Mouse (Mus musculus) right cerebral cortex, postnatal 14 days (tissue): ENCODE measurements at regions not wholly inside any gene's neighbourhood (a gene's known extent, or its start where the extent isn't known, plus 50 kb on each side); places are given as distances from the start of the nearest gene placed in this dataset.

Source experiments
- DNase-seq: peaks from one replicate; pipeline ENCODE4 v3.0.0; 2022

- no peak for DNase-seq
These were observed 112.7 kb upstream of the Thy1 start for GRCm38 (mm10) chr9:43930476-43930875.

- DNase-seq = no peak
These were observed 109.0 kb upstream of the Thy1 start for GRCm38 (mm10) chr9:43934012-43934690.

- DNase-seq = no peak
These were observed 108.5 kb upstream of the Thy1 start for GRCm38 (mm10) chr9:43934691-43935064.

- DNase-seq = no peak
These were observed 103.8 kb upstream of the Thy1 start for GRCm38 (mm10) chr9:43939336-43939735.

GRCm38 (mm10) chr9:43942147-43942546 lies 101.0 kb upstream of the Thy1 start:
- no peak for DNase-seq

GRCm38 (mm10) chr9:43943522-43943921 lies 99.7 kb upstream of the Thy1 start:
- DNase-seq = no peak

GRCm38 (mm10) chr9:43944816-43945741 lies 98.1 kb upstream of the Thy1 start:
- no peak for DNase-seq

GRCm38 (mm10) chr9:43945997-43946649 lies 97.1 kb upstream of the Thy1 start:
- no peak for DNase-seq

- no peak for DNase-seq
These were observed 96.1 kb upstream of the Thy1 start for GRCm38 (mm10) chr9:43947089-43947488.

- DNase-seq = no peak
These were observed 95.6 kb upstream of the Thy1 start for GRCm38 (mm10) chr9:43947490-43948150.

- DNase-seq = no peak
These were observed 90.1 kb upstream of the Thy1 start for GRCm38 (mm10) chr9:43953128-43953527.

- DNase-seq = no peak
These were observed 83.6 kb upstream of the Thy1 start for GRCm38 (mm10) chr9:43959541-43959940.

GRCm38 (mm10) chr9:43961431-43961830 lies 81.8 kb upstream of the Thy1 start:
- DNase-seq = no peak

- no peak for DNase-seq
These were observed 78.0 kb upstream of the Thy1 start for GRCm38 (mm10) chr9:43965171-43965570.

- DNase-seq = no peak
These were observed 77.4 kb upstream of the Thy1 start for GRCm38 (mm10) chr9:43965811-43966210.

- DNase-seq = no peak
These were observed 73.0 kb upstream of the Thy1 start for GRCm38 (mm10) chr9:43970043-43970795.

- no peak for DNase-seq
These were observed 72.3 kb upstream of the Thy1 start for GRCm38 (mm10) chr9:43970858-43971257.

- DNase-seq = peak; percentile 53
These were observed 70.9 kb upstream of the Thy1 start for GRCm38 (mm10) chr9:43972290-43972689.

GRCm38 (mm10) chr9:43975405-43975804 lies 67.8 kb upstream of the Thy1 start:
- no peak for DNase-seq

- no peak for DNase-seq
These were observed 66.8 kb upstream of the Thy1 start for GRCm38 (mm10) chr9:43976366-43976765.

GRCm38 (mm10) chr9:43977773-43978172 lies 65.4 kb upstream of the Thy1 start:
- DNase-seq = no peak

GRCm38 (mm10) chr9:43981376-43981775 lies 61.8 kb upstream of the Thy1 start:
- no peak for DNase-seq
